Mouse (Mus musculus): ENCODE data around the gene Mapk8ip1. TPM values are rescaled to one million over a fixed set of nuclear protein-coding genes. Genes with fewer than 3 reads are reported as not detected.
A peak's percentile ranks its signal among the peaks of the same experiment; 100 is the strongest.

The Mapk8ip1 gene
- polyA plus RNA-seq, 1 experiment from 2014 or later = 5.7 TPM

DNA sequence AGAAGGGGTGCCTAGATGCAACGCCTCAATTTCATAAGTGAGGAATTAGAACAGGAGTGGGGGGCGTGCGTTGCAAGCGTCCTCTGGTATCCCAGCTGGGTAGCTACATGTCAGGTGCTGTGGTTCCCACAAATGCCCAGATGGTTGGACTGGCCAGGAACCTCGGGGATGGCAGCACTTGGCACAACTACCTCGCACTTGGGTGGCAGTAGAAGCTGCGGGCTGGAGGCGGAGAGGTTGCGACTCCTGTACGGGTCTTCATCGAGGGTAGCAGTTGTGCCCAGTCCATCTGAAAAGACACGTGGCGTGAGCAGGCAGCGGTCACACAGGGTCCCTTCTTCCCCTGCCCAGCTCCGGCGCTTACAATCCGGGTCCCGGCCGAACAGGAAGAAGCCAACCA, 30.7 kb downstream of the Mapk8ip1 start:
- H3K27me3 ChIP-seq = peaks cover 56% of the 10 kb centered on the region

GRCm38 (mm10) chr2:92367383-92368029, 33.6 kb downstream of the Mapk8ip1 start:
- no peak overlapping the region for H3K27ac ChIP-seq
- no peak for ATAC-seq (replicated peaks; ENCODE audit: insufficient number of reproducible peaks, insufficient read depth, low FRiP score, low read depth)
- H3K27me3 ChIP-seq = peaks cover 45% of the 10 kb centered on the region
- no peak overlapping the region for H3K4me3 ChIP-seq
- 28% methylated on average over 20 of the region's 20 CpGs for WGBS
- H3K36me3 ChIP-seq = peaks cover 11% of the 10 kb centered on the region; the same call in 1 of the 2 replicates
- no peak overlapping the region for H3K4me2 ChIP-seq
- H3K9me3 ChIP-seq (replicated peaks) = no peaks in the 10 kb centered on the region
- no peak overlapping the region for H3K9ac ChIP-seq
- H3K4me1 ChIP-seq (replicated peaks) = peaks cover 15% of the 10 kb centered on the region

More for the DNA sequence above, 30.7 kb downstream of the Mapk8ip1 start:
- no peak for ATAC-seq (replicated peaks; ENCODE audit: insufficient number of reproducible peaks, insufficient read depth, low FRiP score, low read depth)
- Histone ChIP-seq H3K4me2 (peak overlapping the region; percentile 75), H3K9ac (peak overlapping the region; percentile 8; the same call in 1 of the 2 replicates), H3K27ac (no peak overlapping the region), H3K4me3 (peak overlapping the region; percentile 44), H3K36me3 (no peaks in the 10 kb centered on the region), H3K9me3 (replicated peaks) (no peaks in the 10 kb centered on the region), H3K4me1 (replicated peaks) (peaks cover 26% of the 10 kb centered on the region)
- 10% methylated on average over 19 of the region's 19 CpGs for WGBS

DNA sequence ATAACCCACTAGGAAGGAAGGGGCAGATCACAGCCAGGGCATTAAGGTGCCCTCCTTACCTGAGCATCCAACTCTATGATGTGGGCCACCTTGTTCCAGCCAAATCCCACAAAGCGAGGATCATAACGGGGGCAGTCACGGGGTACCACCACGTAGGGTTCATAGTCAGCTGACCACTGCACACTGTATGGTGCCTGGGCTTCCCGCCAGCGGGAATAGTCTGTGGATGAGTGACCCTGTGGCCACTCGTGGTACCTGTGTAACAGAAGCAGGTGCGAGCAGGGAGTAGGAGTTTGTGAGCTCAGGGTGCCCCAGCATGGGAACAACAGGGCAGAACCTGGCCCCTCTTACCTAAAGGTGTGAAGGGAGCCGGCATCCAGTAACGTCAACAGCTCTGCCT, 35.5 kb downstream of the Mapk8ip1 start:
- Histone ChIP-seq H3K4me3 (no peak overlapping the region), H3K4me1 (replicated peaks) (peaks cover 5% of the 10 kb centered on the region), H3K36me3 (peaks cover 12% of the 10 kb centered on the region), H3K27ac (no peak overlapping the region), H3K4me2 (no peak overlapping the region), H3K9me3 (replicated peaks) (no peaks in the 10 kb centered on the region), H3K9ac (no peak overlapping the region), H3K27me3 (peaks cover 26% of the 10 kb centered on the region)
- WGBS = 86% methylated on average over 10 of the region's 10 CpGs
- ATAC-seq (replicated peaks; ENCODE audit: insufficient number of reproducible peaks, insufficient read depth, low FRiP score, low read depth) = no peak

GRCm38 (mm10) chr2:92364086-92364485, 37.0 kb downstream of the Mapk8ip1 start:
- no peaks in the 10 kb centered on the region for H3K9me3 ChIP-seq (replicated peaks)
- no peak overlapping the region for H3K9ac ChIP-seq
- no peaks in the 10 kb centered on the region; the same call in 1 of the 2 replicates for H3K4me1 ChIP-seq (replicated peaks)
- peaks cover 11% of the 10 kb centered on the region for H3K27me3 ChIP-seq
- H3K4me3 ChIP-seq = no peak overlapping the region
- no peak overlapping the region for H3K4me2 ChIP-seq
- 87% methylated on average over 4 of the region's 4 CpGs for WGBS
- ATAC-seq (replicated peaks; ENCODE audit: insufficient number of reproducible peaks, insufficient read depth, low FRiP score, low read depth) = no peak
- H3K27ac ChIP-seq = no peak overlapping the region
- H3K36me3 ChIP-seq = peaks cover 26% of the 10 kb centered on the region

DNA sequence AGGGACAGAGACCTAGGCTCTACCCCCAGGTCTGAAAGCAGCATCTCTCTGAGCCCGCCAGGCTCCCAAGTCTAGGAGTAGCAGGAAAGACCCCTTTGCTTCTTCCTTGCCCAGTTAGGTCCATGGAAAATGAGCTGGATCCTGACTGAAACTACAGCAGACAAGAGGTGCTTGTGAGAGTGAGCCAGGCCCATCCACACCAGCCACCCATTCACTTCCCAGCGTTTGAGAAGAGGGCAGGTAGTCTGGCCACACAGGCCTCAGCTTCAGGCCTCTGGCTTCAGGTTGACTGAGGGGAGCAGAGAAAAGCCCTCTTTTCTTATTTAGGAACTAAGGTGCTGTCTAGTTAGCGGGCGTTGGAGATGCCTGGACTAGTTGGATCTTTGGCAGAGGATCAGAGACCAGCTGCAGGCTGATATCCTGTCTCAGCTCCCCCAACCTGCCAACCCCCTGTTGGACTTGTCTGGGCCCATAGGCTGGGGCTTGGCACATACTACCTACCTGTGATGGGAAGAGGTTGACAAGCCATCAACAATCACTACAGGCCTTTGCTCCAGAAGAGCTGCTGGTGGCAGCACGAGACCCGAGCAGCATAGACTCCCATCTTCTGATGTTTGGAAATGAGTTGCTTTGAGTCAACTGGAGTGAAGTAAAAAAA, 38.4 kb downstream of the Mapk8ip1 start:
- 89% methylated on average over 6 of the region's 6 CpGs for WGBS
- H3K4me3 ChIP-seq = no peak overlapping the region
- H3K27me3 ChIP-seq = no peaks in the 10 kb centered on the region
- no peak for ATAC-seq (replicated peaks; ENCODE audit: insufficient number of reproducible peaks, insufficient read depth, low FRiP score, low read depth)
- H3K4me1 ChIP-seq (replicated peaks) = no peaks in the 10 kb centered on the region; the same call in 1 of the 2 replicates
- no peak overlapping the region for H3K9ac ChIP-seq
- no peak overlapping the region for H3K27ac ChIP-seq
- H3K4me2 ChIP-seq = no peak overlapping the region
- no peaks in the 10 kb centered on the region for H3K9me3 ChIP-seq (replicated peaks)
- peaks cover 34% of the 10 kb centered on the region for H3K36me3 ChIP-seq

GRCm38 (mm10) chr2:92361795-92362194, 39.3 kb downstream of the Mapk8ip1 start:
- Histone ChIP-seq H3K36me3 (peaks cover 41% of the 10 kb centered on the region), H3K4me1 (replicated peaks) (no peaks in the 10 kb centered on the region; the same call in 1 of the 2 replicates), H3K4me3 (no peak overlapping the region), H3K9ac (no peak overlapping the region), H3K9me3 (replicated peaks) (no peaks in the 10 kb centered on the region), H3K27ac (no peak overlapping the region), H3K27me3 (no peaks in the 10 kb centered on the region), H3K4me2 (no peak overlapping the region)
- WGBS = 76% methylated on average over 8 of the region's 8 CpGs
- no peak for ATAC-seq (replicated peaks; ENCODE audit: insufficient number of reproducible peaks, insufficient read depth, low FRiP score, low read depth)

DNA sequence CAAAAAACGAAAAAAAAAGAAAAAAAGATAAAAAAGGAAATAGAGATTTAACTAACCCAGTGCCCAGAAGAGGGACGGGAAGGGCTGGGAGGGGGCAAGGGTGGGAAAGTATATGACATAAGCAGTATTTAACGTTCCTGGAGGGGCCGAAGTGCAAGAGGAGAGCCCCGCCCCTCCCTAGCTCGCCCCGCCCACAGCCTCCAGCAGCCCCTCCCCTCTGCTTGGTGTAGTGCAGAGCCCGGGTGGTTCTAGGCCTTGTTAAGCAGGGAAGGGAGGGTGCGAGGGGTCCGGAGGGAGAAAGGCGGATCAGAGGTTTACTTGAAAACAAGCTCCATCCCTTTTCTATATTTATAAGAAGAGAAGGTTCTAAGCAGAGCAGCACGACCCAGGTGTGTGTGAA, 40.2 kb downstream of the Mapk8ip1 start:
- H3K4me2 ChIP-seq = no peak overlapping the region
- 39% methylated on average over 12 of the region's 12 CpGs for WGBS
- H3K27ac ChIP-seq = no peak overlapping the region
- no peaks in the 10 kb centered on the region for H3K9me3 ChIP-seq (replicated peaks)
- H3K36me3 ChIP-seq = peaks cover 41% of the 10 kb centered on the region
- H3K4me3 ChIP-seq = no peak overlapping the region
- ATAC-seq (replicated peaks; ENCODE audit: insufficient number of reproducible peaks, insufficient read depth, low FRiP score, low read depth) = no peak
- no peaks in the 10 kb centered on the region for H3K27me3 ChIP-seq
- no peak overlapping the region for H3K9ac ChIP-seq
- no peaks in the 10 kb centered on the region; the same call in 1 of the 2 replicates for H3K4me1 ChIP-seq (replicated peaks)

DNA sequence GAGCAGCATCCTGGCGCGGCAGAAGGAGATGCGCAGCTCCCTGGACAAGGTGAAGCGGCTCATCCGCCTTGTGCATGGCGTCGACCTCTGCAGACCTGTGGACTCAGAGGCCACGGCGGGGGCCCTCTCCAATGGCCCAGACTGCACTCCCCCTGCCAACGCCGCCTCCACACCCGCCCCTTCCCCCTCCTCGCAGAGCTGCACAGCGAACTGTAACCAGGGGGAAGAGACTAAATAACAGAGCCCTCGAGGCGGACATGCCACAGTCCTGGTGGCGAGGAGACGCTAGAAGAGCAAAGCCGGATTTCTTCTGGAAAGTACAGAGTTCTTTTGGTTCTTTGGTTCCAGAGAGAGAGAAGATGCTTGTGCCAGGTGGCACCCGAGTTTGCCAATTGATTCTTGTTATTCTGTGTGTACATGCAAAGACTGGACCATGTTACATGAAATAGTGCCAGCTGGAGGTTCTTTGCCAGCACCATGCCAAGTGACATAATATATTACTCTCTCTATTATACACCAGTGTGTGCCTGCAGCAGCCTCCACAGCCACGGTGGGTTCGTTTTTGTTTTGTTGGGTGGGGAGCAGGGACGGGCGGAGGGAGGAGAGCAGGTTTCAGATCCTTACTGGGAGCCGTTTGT, 40.8 kb downstream of the Mapk8ip1 start:
- H3K36me3 ChIP-seq = peaks cover 41% of the 10 kb centered on the region

DNA sequence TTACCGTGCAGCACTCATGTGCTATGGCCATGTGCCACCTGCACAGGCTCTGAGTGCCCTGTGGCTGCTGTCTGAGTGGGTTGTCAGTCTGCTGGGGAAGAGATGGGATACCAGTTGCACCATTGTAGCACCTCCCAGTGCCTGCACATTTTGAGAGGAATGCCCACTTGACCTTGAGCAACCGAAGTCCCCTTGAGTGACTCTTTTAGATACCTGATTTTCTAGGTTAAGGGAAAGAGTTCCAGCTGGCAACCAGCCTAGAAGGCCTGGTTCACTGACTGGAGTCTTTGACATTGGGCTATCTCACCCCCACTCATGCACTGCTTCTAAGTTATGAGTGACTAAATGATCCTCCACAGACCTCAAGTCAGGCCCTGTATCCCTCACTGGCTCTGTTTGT, 41.8 kb downstream of the Mapk8ip1 start:
- no peak overlapping the region for H3K4me3 ChIP-seq
- no peak overlapping the region for H3K4me2 ChIP-seq
- 33% methylated on average over 2 of the region's 2 CpGs for WGBS
- no peak overlapping the region for H3K9ac ChIP-seq
- 0 out of 2 replicates have a peak, but pooled peaks have one; percentile 33 for ATAC-seq (replicated peaks; ENCODE audit: insufficient number of reproducible peaks, insufficient read depth, low FRiP score, low read depth)
- H3K9me3 ChIP-seq (replicated peaks) = no peaks in the 10 kb centered on the region
- H3K27ac ChIP-seq = 0 out of 2 replicates have a peak overlapping the region, but pooled peaks have one; percentile 5
- H3K4me1 ChIP-seq (replicated peaks) = no peaks in the 10 kb centered on the region; the same call in 1 of the 2 replicates
- peaks cover 41% of the 10 kb centered on the region for H3K36me3 ChIP-seq
- no peaks in the 10 kb centered on the region for H3K27me3 ChIP-seq

More for the DNA sequence above, 40.8 kb downstream of the Mapk8ip1 start:
- Histone ChIP-seq H3K4me3 (no peak overlapping the region), H3K27ac (no peak overlapping the region), H3K27me3 (no peaks in the 10 kb centered on the region), H3K4me2 (no peak overlapping the region), H3K4me1 (replicated peaks) (no peaks in the 10 kb centered on the region; the same call in 1 of the 2 replicates), H3K9me3 (replicated peaks) (no peaks in the 10 kb centered on the region), H3K9ac (no peak overlapping the region)
- WGBS = 80% methylated on average over 25 of the region's 25 CpGs
- no peak for ATAC-seq (replicated peaks; ENCODE audit: insufficient number of reproducible peaks, insufficient read depth, low FRiP score, low read depth)

DNA sequence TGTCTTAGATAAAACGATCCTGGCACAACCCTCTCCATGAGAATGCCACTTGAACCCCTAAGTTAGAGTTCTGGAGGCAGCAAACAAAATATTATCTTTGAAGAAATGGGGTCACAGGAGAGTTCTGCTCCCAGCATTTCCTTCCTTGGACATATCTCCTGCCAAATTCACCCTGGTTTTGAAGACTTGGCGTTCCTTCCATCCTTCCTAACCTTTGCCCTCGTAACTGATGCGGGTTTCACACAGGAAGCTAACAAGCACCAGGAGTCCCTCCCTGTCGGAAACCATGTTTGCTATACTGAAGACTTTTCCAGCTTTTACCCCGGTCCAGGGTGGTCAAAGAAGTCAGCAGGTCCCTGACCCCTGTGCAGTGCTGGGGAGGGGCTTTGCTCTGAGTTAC, 46.8 kb downstream of the Mapk8ip1 start:
- H3K4me1 ChIP-seq (replicated peaks) = no peaks in the 10 kb centered on the region; the same call in 1 of the 2 replicates
- WGBS = 59% methylated on average over 6 of the region's 6 CpGs
- H3K4me2 ChIP-seq = no peak overlapping the region

GRCm38 (mm10) chr2:92353402-92353801, 47.7 kb downstream of the Mapk8ip1 start:
- no peak for ATAC-seq (replicated peaks; ENCODE audit: insufficient number of reproducible peaks, insufficient read depth, low FRiP score, low read depth)
- Histone ChIP-seq H3K27ac (no peak overlapping the region), H3K9ac (no peak overlapping the region), H3K9me3 (replicated peaks) (no peaks in the 10 kb centered on the region), H3K4me2 (no peak overlapping the region), H3K36me3 (peaks cover 29% of the 10 kb centered on the region), H3K4me1 (replicated peaks) (peaks cover 6% of the 10 kb centered on the region; the same call in 1 of the 2 replicates), H3K27me3 (no peaks in the 10 kb centered on the region), H3K4me3 (no peak overlapping the region)
- WGBS = 76% methylated on average over 5 of the region's 5 CpGs

More for the DNA sequence above, 46.8 kb downstream of the Mapk8ip1 start:
- H3K9ac ChIP-seq = no peak overlapping the region
- ATAC-seq (replicated peaks; ENCODE audit: insufficient number of reproducible peaks, insufficient read depth, low FRiP score, low read depth) = no peak
- H3K9me3 ChIP-seq (replicated peaks) = no peaks in the 10 kb centered on the region
- H3K36me3 ChIP-seq = peaks cover 29% of the 10 kb centered on the region
- H3K27me3 ChIP-seq = no peaks in the 10 kb centered on the region
- H3K27ac ChIP-seq = no peak overlapping the region
- H3K4me3 ChIP-seq = no peak overlapping the region

Data from heart, embryonic 15.5 days (tissue).